In the genomic region with DNA sequence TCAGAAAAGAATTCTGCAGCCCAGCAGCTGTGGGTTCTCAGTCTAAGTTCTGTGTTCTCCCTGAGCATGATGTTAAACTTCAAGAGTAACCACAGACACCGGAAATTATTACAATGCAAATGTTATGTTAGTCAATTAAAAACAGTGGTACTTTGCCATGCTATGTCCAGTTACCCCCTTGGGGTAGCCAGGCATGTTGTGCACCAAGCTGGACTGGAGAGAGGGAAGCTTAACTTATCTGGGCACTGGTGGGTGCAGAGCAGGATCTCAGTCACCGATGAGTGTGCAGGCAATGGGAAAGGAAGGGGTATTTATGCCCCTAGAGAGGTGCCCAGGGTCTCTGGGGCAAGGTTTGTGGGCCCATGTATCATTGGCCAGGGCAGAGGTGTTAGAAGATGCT, we compare ENCODE assay signal across 27 mouse cellular contexts.
"Had no signal": no experiment of that assay in that cellular context is flagged by ENCODE, and none has a peak within 500 bp of the region (broad histone marks: within the 10 kb centered on the region; RNA-seq: fewer than 3 reads in every experiment).

No protein-coding gene starts in this region.

- H3K9ac ChIP-seq: heart, embryonic 13.5 days; heart, embryonic 15.5 days; hindbrain, embryonic 12.5 days; hindbrain, embryonic 15.5 days; intestine, embryonic 15.5 days; kidney, embryonic 15.5 days; limb, embryonic 13.5 days; limb, embryonic 15.5 days had no signal

- H3K4me3 ChIP-seq: gastrocnemius, adult 2 months; heart, adult 2 months; heart, embryonic 13.5 days; heart, embryonic 15.5 days; hindbrain, embryonic 10.5 days; hindbrain, embryonic 12.5 days; hindbrain, embryonic 15.5 days; intestine, embryonic 15.5 days; kidney, embryonic 15.5 days; limb, embryonic 13.5 days; limb, embryonic 15.5 days had no signal

- ATAC-seq: forebrain, embryonic 16.5 days; inflammation-experienced regulatory T-cells, adult 6 months; intestine, embryonic 15.5 days; intestine, postnatal 0 days had no signal

- H3K4me1 ChIP-seq: heart, embryonic 13.5 days; heart, embryonic 15.5 days; hindbrain, embryonic 10.5 days; hindbrain, embryonic 12.5 days; hindbrain, embryonic 15.5 days; intestine, embryonic 15.5 days; kidney, embryonic 15.5 days; limb, embryonic 13.5 days; limb, embryonic 15.5 days had no signal

- H3K27me3 ChIP-seq: heart, embryonic 13.5 days; heart, embryonic 15.5 days; hindbrain, embryonic 12.5 days; hindbrain, embryonic 15.5 days; intestine, embryonic 15.5 days; kidney, embryonic 15.5 days; limb, embryonic 13.5 days; limb, embryonic 15.5 days had no signal

- H3K27ac ChIP-seq: gastrocnemius, adult 2 months; heart, adult 2 months; heart, embryonic 13.5 days; heart, embryonic 15.5 days; hindbrain, embryonic 10.5 days; hindbrain, embryonic 12.5 days; hindbrain, embryonic 15.5 days; intestine, embryonic 15.5 days; kidney, embryonic 15.5 days; kidney, postnatal 0 days; limb, embryonic 13.5 days; limb, embryonic 15.5 days had no signal

- H3K9me3 ChIP-seq: heart, embryonic 13.5 days; heart, embryonic 15.5 days; hindbrain, embryonic 10.5 days; hindbrain, embryonic 12.5 days; hindbrain, embryonic 15.5 days; intestine, embryonic 15.5 days; kidney, embryonic 15.5 days; limb, embryonic 13.5 days; limb, embryonic 15.5 days had no signal

- DNase-seq: gastrocnemius, adult 2 months; gastrocnemius, postnatal 10 days; gastrocnemius, postnatal 25 days; heart, adult 2 months; heart, postnatal 14 days; heart, postnatal 4 days; kidney, adult 18-20 months; kidney, adult 9 months; kidney, postnatal 14 days; kidney, postnatal 36 days; layer of hippocampus, adult 9-11 months; layer of hippocampus, postnatal 36 days; left cerebral cortex, postnatal 4 days had no signal

- H3K36me3 ChIP-seq: heart, embryonic 13.5 days; heart, embryonic 15.5 days; hindbrain, embryonic 10.5 days; hindbrain, embryonic 12.5 days; hindbrain, embryonic 15.5 days; intestine, embryonic 15.5 days; kidney, embryonic 15.5 days; limb, embryonic 13.5 days; limb, embryonic 15.5 days had no signal

- H3K4me2 ChIP-seq: heart, embryonic 11.5 days; heart, embryonic 13.5 days; heart, embryonic 15.5 days; hindbrain, embryonic 12.5 days; hindbrain, embryonic 15.5 days; intestine, embryonic 15.5 days; kidney, embryonic 15.5 days; limb, embryonic 13.5 days; limb, embryonic 15.5 days had no signal
